Mouse (Mus musculus) limb, embryonic 14.5 days (tissue): ENCODE data around the gene Scn2a. TPM values are rescaled to one million over a fixed set of nuclear protein-coding genes. Genes with fewer than 3 reads are reported as not detected.

Experiments used
- ATAC-seq: fragments of 200-750 bp; cut with Nextera tagmentation; 2 replicates; pipeline ENCODE4 v1.8.0; 2017; ENCODE audit warnings: low read depth, moderate number of reproducible peaks, moderate TSS enrichment; ENCODE audit not compliant: low FRiP score
- DNase-seq: peaks from one replicate; pipeline ENCODE4 v3.0.0-alpha.2; 2015; ENCODE audit warnings: low spot score
- H3K27ac ChIP-seq: fragments of 300-500 bp; sonication (generic); replicated peaks from 2 replicates; pipeline ENCODE4 v1.5.1; 2014; ENCODE audit warnings: low read depth, mild to moderate bottlenecking, low read length, moderate library complexity, mixed read lengths
- H3K27me3 ChIP-seq: fragments of 300-500 bp; sonication (generic); 2 replicates; pipeline ENCODE4 v1.6.1; 2014; ENCODE audit warnings: low read length, mixed read lengths; ENCODE audit not compliant: control insufficient read depth, insufficient read depth
- H3K36me3 ChIP-seq: fragments of 300-500 bp; sonication (generic); 2 replicates; pipeline ENCODE4 v1.6.1; 2014; ENCODE audit warnings: mild to moderate bottlenecking, low read length, moderate library complexity, mixed read lengths; ENCODE audit not compliant: control insufficient read depth, insufficient read depth
- H3K4me1 ChIP-seq: fragments of 300-500 bp; sonication (generic); 2 replicates; pipeline ENCODE4 v1.6.1; 2014; ENCODE audit warnings: antibody characterized with exemption, low read length, mixed read lengths; ENCODE audit not compliant: control insufficient read depth, insufficient read depth
- H3K4me2 ChIP-seq: fragments of 300-500 bp; sonication (generic); replicated peaks from 2 replicates; pipeline ENCODE4 v1.6.1; 2014; ENCODE audit warnings: low read depth, mild to moderate bottlenecking, low read length, moderate library complexity; ENCODE audit not compliant: severe bottlenecking
- H3K4me3 ChIP-seq: fragments of 300-500 bp; sonication (generic); replicated peaks from 2 replicates; pipeline ENCODE4 v1.5.1; 2014; ENCODE audit warnings: low read length
- H3K9ac ChIP-seq: fragments of 300-500 bp; sonication (generic); 2 replicates; pipeline ENCODE4 v1.6.1; 2014; ENCODE audit warnings: mild to moderate bottlenecking, low read depth, low read length, moderate library complexity; ENCODE audit not compliant: severe bottlenecking
- H3K9me3 ChIP-seq: fragments of 300-500 bp; sonication (generic); 2 replicates; pipeline ENCODE4 v1.6.1; 2016; ENCODE audit warnings: low read length; ENCODE audit not compliant: control insufficient read depth
- POLR2A ChIP-seq: fragments of 200-500 bp; IDR thresholded peaks from 2 replicates; pipeline ENCODE4 v1.8.0; 2012; ENCODE audit warnings: inconsistent platforms, mild to moderate bottlenecking, moderate library complexity, borderline replicate concordance; ENCODE audit not compliant: insufficient read depth, insufficient read length; ENCODE audit errors: extremely low read depth
- WGBS: fragments of 180-500 bp; shearing (Covaris S2); extraction: QIAGEN DNeasy Blood & Tissue Kit; methylation state at CpG from one replicate; pipeline ENCODE4 v1.1.7; 2014; 5-methylcytosine and 5-hydroxymethylcytosine counted together
- polyA plus RNA-seq, 2 experiments: library from polyadenylated mRNA; depleted of rRNA in 1 of 2; stranded (reverse) in 1 of 2; unstranded in 1 of 2; fragments of >200 nt; fragmentation: Nextera tagmentation in 1 of 2; extraction: Ambion mirVana in 1 of 2; gene quantifications; 2 replicates each; pipeline versions ENCODE4 v1.2.1 to v1.2.3; 2012 to 2014

The Scn2a gene
- polyA plus RNA-seq, 2 experiments = 3.2 to 5.3 TPM

- 93% methylated on average over 1 of the region's 1 CpGs for WGBS
- no peaks in the 10 kb centered on the region for H3K4me1 ChIP-seq
- no peak overlapping the region for H3K27ac ChIP-seq
- no peak for TF ChIP-seq POLR2A
- H3K9me3 ChIP-seq = no peaks in the 10 kb centered on the region
- ATAC-seq = no peak
- no peak overlapping the region for H3K9ac ChIP-seq
- no peaks in the 10 kb centered on the region for H3K27me3 ChIP-seq
- no peak for DNase-seq
- H3K4me3 ChIP-seq = no peak overlapping the region
- no peaks in the 10 kb centered on the region for H3K36me3 ChIP-seq
- no peak overlapping the region for H3K4me2 ChIP-seq
Observed at GRCm38 (mm10) chr2:65700246-65700645, 79.7 kb downstream of the Scn2a start.

- ATAC-seq (no peak), DNase-seq (no peak)
- Histone ChIP-seq H3K27ac (no peak overlapping the region), H3K36me3 (no peaks in the 10 kb centered on the region), H3K27me3 (no peaks in the 10 kb centered on the region), H3K4me2 (no peak overlapping the region), H3K4me3 (no peak overlapping the region), H3K9me3 (no peaks in the 10 kb centered on the region), H3K9ac (no peak overlapping the region), H3K4me1 (no peaks in the 10 kb centered on the region)
- WGBS = 84% methylated on average over 3 of the region's 3 CpGs
- no peak for TF ChIP-seq POLR2A
Observed at GRCm38 (mm10) chr2:65701175-65701574, 80.6 kb downstream of the Scn2a start.

- H3K4me2 ChIP-seq = no peak overlapping the region
- H3K27ac ChIP-seq = no peak overlapping the region
- DNase-seq = no peak
- no peaks in the 10 kb centered on the region for H3K4me1 ChIP-seq
- H3K4me3 ChIP-seq = no peak overlapping the region
- H3K9ac ChIP-seq = no peak overlapping the region
- ATAC-seq = no peak
- no peak for TF ChIP-seq POLR2A
- no peaks in the 10 kb centered on the region for H3K36me3 ChIP-seq
- 93% methylated on average over 6 of the region's 6 CpGs for WGBS
- no peaks in the 10 kb centered on the region for H3K9me3 ChIP-seq
- H3K27me3 ChIP-seq = no peaks in the 10 kb centered on the region
Observed at GRCm38 (mm10) chr2:65722219-65722800, 101.7 kb downstream of the Scn2a start.

DNA sequence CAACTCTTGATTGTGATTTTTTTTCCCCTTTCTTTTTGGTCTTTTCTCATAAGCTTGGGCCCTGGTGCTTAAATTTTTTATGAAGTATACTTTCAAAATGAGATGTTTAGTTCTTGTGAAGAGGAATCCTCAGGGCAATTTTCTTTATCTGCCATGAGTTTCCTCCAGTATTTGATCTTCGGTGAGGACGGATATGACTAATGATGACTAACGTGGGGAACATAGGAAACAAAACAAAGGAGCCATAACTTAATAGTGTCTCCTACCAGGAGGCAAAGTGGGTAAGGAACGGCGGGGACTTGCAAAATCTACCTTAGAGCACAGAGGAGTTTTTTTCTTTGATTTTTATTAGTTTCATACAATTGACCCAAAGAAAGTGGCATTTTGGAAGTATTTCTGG is 124.8 kb downstream of the Scn2a start:
- Histone ChIP-seq H3K4me1 (no peaks in the 10 kb centered on the region), H3K9me3 (no peaks in the 10 kb centered on the region), H3K9ac (no peak overlapping the region), H3K36me3 (no peaks in the 10 kb centered on the region), H3K4me3 (no peak overlapping the region), H3K27me3 (no peaks in the 10 kb centered on the region), H3K4me2 (no peak overlapping the region), H3K27ac (no peak overlapping the region)
- no peak for DNase-seq
- ATAC-seq = no peak
- 79% methylated on average over 5 of the region's 5 CpGs for WGBS
- no peak for TF ChIP-seq POLR2A

DNA sequence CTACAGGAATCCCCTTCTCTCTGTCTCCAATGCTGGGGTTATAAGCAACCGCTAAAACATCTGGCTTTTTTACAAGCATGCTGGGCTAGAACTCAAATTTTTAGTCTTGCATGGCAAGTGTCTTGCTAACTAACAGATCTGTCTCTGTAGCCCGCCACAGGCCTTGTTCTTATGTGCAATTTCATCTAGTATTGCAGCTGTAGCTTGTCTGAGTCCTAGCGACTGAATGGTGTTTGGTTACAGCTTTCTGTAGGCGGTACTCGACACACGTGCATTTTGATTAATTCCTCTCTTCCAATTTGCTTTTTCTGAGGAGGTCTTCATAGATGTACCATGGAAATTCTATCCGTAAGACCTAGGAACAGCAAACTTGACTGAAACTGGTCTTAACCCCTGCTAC is 161.9 kb downstream of the Scn2a start:
- H3K36me3 ChIP-seq = no peaks in the 10 kb centered on the region
- H3K27me3 ChIP-seq = no peaks in the 10 kb centered on the region
- H3K27ac ChIP-seq = no peak overlapping the region
- H3K9me3 ChIP-seq = no peaks in the 10 kb centered on the region
- TF ChIP-seq POLR2A = no peak
- DNase-seq (peak; percentile 39), ATAC-seq (no peak)
- no peak overlapping the region for H3K4me3 ChIP-seq
- H3K4me2 ChIP-seq = no peak overlapping the region
- no peak overlapping the region for H3K9ac ChIP-seq
- no peaks in the 10 kb centered on the region; the same call in 1 of the 2 replicates for H3K4me1 ChIP-seq
- 27% methylated on average over 7 of the region's 7 CpGs for WGBS

DNA sequence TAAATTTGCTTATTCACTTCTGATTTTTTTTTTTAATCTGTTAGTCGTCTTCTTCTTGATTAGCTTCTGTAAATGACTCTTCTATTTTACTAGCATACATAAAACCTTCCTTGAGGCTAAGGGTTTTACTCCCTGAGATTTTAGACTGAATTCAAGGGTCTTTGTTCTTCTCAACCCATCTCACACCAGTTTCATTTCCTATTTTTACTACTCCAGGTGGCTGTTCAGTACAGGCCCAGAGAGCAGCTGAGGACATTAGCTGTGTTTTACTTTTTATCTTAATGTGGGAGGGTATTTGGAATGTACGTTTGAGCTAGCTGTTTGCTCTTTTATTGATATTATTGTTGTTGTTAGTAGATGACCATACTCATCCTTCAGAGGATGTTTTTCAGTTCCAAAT is 162.8 kb downstream of the Scn2a start:
- WGBS = 34% methylated on average over 2 of the region's 2 CpGs
- no peak for ATAC-seq
- Histone ChIP-seq H3K4me2 (no peak overlapping the region), H3K9ac (no peak overlapping the region), H3K27me3 (no peaks in the 10 kb centered on the region), H3K36me3 (no peaks in the 10 kb centered on the region), H3K4me1 (no peaks in the 10 kb centered on the region; the same call in 1 of the 2 replicates), H3K4me3 (no peak overlapping the region), H3K9me3 (no peaks in the 10 kb centered on the region), H3K27ac (no peak overlapping the region)
- no peak for TF ChIP-seq POLR2A
- no peak for DNase-seq
